Mouse (Mus musculus): Measurements from ENCODE around the gene Gltp. TPM values are rescaled to one million over a fixed set of nuclear protein-coding genes. Genes with fewer than 3 reads are reported as not detected.

Gene Gltp
- polyA plus RNA-seq (2012; rRNA removed) = 89.3 and 108 TPM in 2 replicates

GRCm38 (mm10) chr5:114690633-114691567, at the start of gene Gltp:
TSS of gene Gltp (minus strand) at chr5:114690984.

GRCm38 (mm10) chr5:114707265-114708068, 16.7 kb upstream of the Gltp start, which contains the start of gene Tchp:
TSS of gene Tchp (plus strand) at chr5:114707760.

GRCm38 (mm10) chr5:114658255-114658654, 32.5 kb downstream of the Gltp start, which contains the start of gene Trpv4:
TSS of gene Trpv4 (minus strand) at chr5:114658421.

Other genes with a start within 250 kb of the Gltp start
- gene Mmab, start 246.9 kb downstream of the Gltp start, polyA plus RNA-seq (2012; rRNA removed) = 20.7 and 21.7 TPM in 2 replicates
- 57.3 and 65.5 TPM in 2 replicates for gene Mvk, start 246.7 kb downstream of the Gltp start, polyA plus RNA-seq (2012; rRNA removed)
- 47.0 and 63.6 TPM in 2 replicates for gene Fam222a, start 123.0 kb downstream of the Gltp start, polyA plus RNA-seq (2012; rRNA removed)
- 15.0 and 18.1 TPM in 2 replicates for gene Trpv4, start 32.6 kb downstream of the Gltp start, polyA plus RNA-seq (2012; rRNA removed)
- 17.0 TPM in 2 replicates for gene Tchp, start 16.8 kb upstream of the Gltp start, polyA plus RNA-seq (2012; rRNA removed)
- 79.4 and 87.0 TPM in 2 replicates for gene Ankrd13a, start 83.7 kb upstream of the Gltp start, polyA plus RNA-seq (2012; rRNA removed)
- gene Git2, start 84.5 kb upstream of the Gltp start, polyA plus RNA-seq (2012; rRNA removed) = 59.4 and 63.5 TPM in 2 replicates
- gene 1500011B03Rik, start 132.5 kb upstream of the Gltp start, polyA plus RNA-seq (2012; rRNA removed) = 56.0 and 59.4 TPM in 2 replicates
- 0.06 TPM in 1 of 2 replicates, not detected in the other for gene 4930519G04Rik, start 162.7 kb upstream of the Gltp start, polyA plus RNA-seq (2012; rRNA removed)
- not detected in 2 replicates for gene Gm9936, start 167.7 kb upstream of the Gltp start, polyA plus RNA-seq (2012; rRNA removed)
- gene Oasl2, start 206.0 kb upstream of the Gltp start, polyA plus RNA-seq (2012; rRNA removed) = 12.8 and 16.7 TPM in 2 replicates
- gene Oasl1, start 232.3 kb upstream of the Gltp start, polyA plus RNA-seq (2012; rRNA removed) = 4.4 and 5.9 TPM in 2 replicates

All from ovary, adult 2 months (tissue).